Mouse (Mus musculus) embryo, embryonic 10.5 days (tissue): ENCODE measurements at regions not wholly inside any gene's neighbourhood (a gene's known extent, or its start where the extent isn't known, plus 50 kb on each side); places are given as distances from the start of the nearest gene placed in this dataset.

Experiments used
- DNase-seq: peaks from one replicate; pipeline ENCODE4 v3.0.0-alpha.2; 2015; ENCODE audit warnings: low spot score

GRCm38 (mm10) chr4:29604322-29604721, 791.4 kb downstream of the Epha7 start:
- no peak for DNase-seq

- no peak for DNase-seq
Measured at GRCm38 (mm10) chr4:29617910-29618309, 805.0 kb downstream of the Epha7 start.

GRCm38 (mm10) chr4:29644839-29645565, 832.1 kb downstream of the Epha7 start:
- peak; percentile 45 for DNase-seq

GRCm38 (mm10) chr4:29653951-29654350, 841.0 kb downstream of the Epha7 start:
- DNase-seq, result no peak

- DNase-seq, result no peak
Measured at GRCm38 (mm10) chr4:29655606-29656005, 842.7 kb downstream of the Epha7 start.

- DNase-seq, result no peak
Measured at GRCm38 (mm10) chr4:29661140-29662108, 848.5 kb downstream of the Epha7 start.

GRCm38 (mm10) chr4:29665561-29665960, 852.6 kb downstream of the Epha7 start:
- DNase-seq, result no peak

GRCm38 (mm10) chr4:29694153-29694552, 881.2 kb downstream of the Epha7 start:
- no peak for DNase-seq

- no peak for DNase-seq
Measured at GRCm38 (mm10) chr4:29732513-29732912, 919.6 kb downstream of the Epha7 start.

- peak; percentile 18 for DNase-seq
Measured at GRCm38 (mm10) chr4:29741991-29742390, 929.1 kb downstream of the Epha7 start.

- DNase-seq, result no peak
Measured at GRCm38 (mm10) chr4:29742746-29743145, 929.8 kb downstream of the Epha7 start.
